Mouse (Mus musculus) CH12.LX (cell line): Measurements from ENCODE around the gene Cenpn. TPM values are rescaled to one million over a fixed set of nuclear protein-coding genes. Genes with fewer than 3 reads are reported as not detected.

ENCODE experiments used
- DNase-seq: peaks from one replicate; pipeline ENCODE4 v3.0.0-alpha.2; 2013; ENCODE audit errors: extremely low read depth
- H3K27ac ChIP-seq: 2 replicates; pipeline ENCODE4 v1.5.1; 2012; ENCODE audit warnings: low read depth, mild to moderate bottlenecking, control low read depth, moderate library complexity; ENCODE audit not compliant: insufficient read depth
- H3K27me3 ChIP-seq: replicated peaks from 2 replicates; pipeline ENCODE3; 2012; ENCODE audit warnings: inconsistent platforms
- H3K36me3 ChIP-seq, 2 experiments: replicated peaks in 1 of 2; 2 replicates each; pipeline versions ENCODE3 to v1.6.1; 2012; ENCODE audit warnings: inconsistent platforms in 1 of 2, low read length in 1 of 2, mild to moderate bottlenecking in 1 of 2, mixed read lengths in 1 of 2, moderate library complexity in 1 of 2; ENCODE audit not compliant: control insufficient read depth in 1 of 2, insufficient read depth in 1 of 2
- H3K4me1 ChIP-seq, 2 experiments: 2 replicates each; pipeline ENCODE4 v1.6.1; 2012; ENCODE audit warnings: inconsistent platforms in 1 of 2, moderate library complexity in 1 of 2; ENCODE audit not compliant: insufficient read depth in 2 of 2, control insufficient read depth in 1 of 2
- H3K4me2 ChIP-seq: 2 replicates; pipeline ENCODE4 v1.6.1; 2012; ENCODE audit warnings: low read depth, mild to moderate bottlenecking, control low read depth; ENCODE audit not compliant: poor library complexity, insufficient read depth, severe bottlenecking
- H3K4me3 ChIP-seq, 3 experiments: fragments of 150-350 bp in 1 of 3; sonication (generic) in 1 of 3; replicated peaks in 1 of 3; 2 replicates each; pipeline versions ENCODE3 to v1.5.1; 2011 to 2012; ENCODE audit warnings: low read depth in 2 of 3, low read length in 2 of 3, mild to moderate bottlenecking in 2 of 3, moderate library complexity in 2 of 3, control low read depth in 1 of 3, improper control_type of control experiment in 1 of 3, inconsistent platforms in 1 of 3, mixed read lengths in 1 of 3; ENCODE audit not compliant: poor library complexity in 1 of 3
- H3K79me2 ChIP-seq: replicated peaks from 2 replicates; pipeline ENCODE4 v1.6.1; 2012; ENCODE audit warnings: mild to moderate bottlenecking, moderate library complexity; ENCODE audit not compliant: control insufficient read depth, poor library complexity, insufficient read depth, severe bottlenecking; ENCODE audit errors: extremely low read depth
- H3K9ac ChIP-seq: 2 replicates; pipeline ENCODE4 v1.6.1; 2012; ENCODE audit warnings: low read depth, mild to moderate bottlenecking, control low read depth, moderate library complexity; ENCODE audit not compliant: insufficient read depth
- H3K9me3 ChIP-seq: replicated peaks from 2 replicates; pipeline ENCODE3; 2012; ENCODE audit warnings: low read length, inconsistent platforms, mixed read lengths
- CTCF ChIP-seq, 2 experiments: IDR thresholded peaks in 1 of 2; conservative IDR thresholded peaks in 1 of 2; 2 replicates each; pipeline ENCODE4 v1.5.1; 2011 to 2012; ENCODE audit warnings: low read depth in 2 of 2, low read length in 2 of 2, improper control_type of control experiment in 1 of 2, inconsistent platforms in 1 of 2, mild to moderate bottlenecking in 1 of 2, moderate library complexity in 1 of 2
- ELF1 ChIP-seq: IDR thresholded peaks from 2 replicates; pipeline ENCODE4 v1.6.1; 2014; ENCODE audit warnings: low read depth, mild to moderate bottlenecking, inconsistent platforms, low read length, improper control_type of control experiment
- EP300 ChIP-seq: IDR thresholded peaks from 2 replicates; pipeline ENCODE4 v1.6.1; 2011; ENCODE audit warnings: low read length, improper control_type of control experiment
- GABPA ChIP-seq: IDR thresholded peaks from 2 replicates; pipeline ENCODE4 v1.6.1; 2012; ENCODE audit warnings: low read depth, low read length, improper control_type of control experiment, inconsistent platforms; ENCODE audit not compliant: insufficient replicate concordance
- HCFC1 ChIP-seq: IDR thresholded peaks from 2 replicates; pipeline ENCODE4 v1.6.1; 2012; ENCODE audit warnings: low read depth, mild to moderate bottlenecking, inconsistent platforms, low read length, improper control_type of control experiment
- JUN ChIP-seq: IDR thresholded peaks from 2 replicates; pipeline ENCODE4 v1.6.1; 2011; ENCODE audit warnings: low read depth, mild to moderate bottlenecking, low read length, improper control_type of control experiment, moderate library complexity; ENCODE audit not compliant: insufficient read depth
- MAX ChIP-seq: IDR thresholded peaks from 2 replicates; pipeline ENCODE4 v1.6.1; 2011; ENCODE audit warnings: low read length, improper control_type of control experiment
- MAZ ChIP-seq: IDR thresholded peaks from 2 replicates; pipeline ENCODE4 v1.6.1; 2012; ENCODE audit warnings: low read depth, mild to moderate bottlenecking, inconsistent platforms, low read length, improper control_type of control experiment, moderate library complexity
- NRF1 ChIP-seq: IDR thresholded peaks from 2 replicates; pipeline ENCODE4 v1.6.1; 2014; ENCODE audit warnings: low read depth, mild to moderate bottlenecking, inconsistent platforms, low read length, improper control_type of control experiment, moderate library complexity
- PAX5 ChIP-seq: IDR thresholded peaks from 2 replicates; pipeline ENCODE4 v1.6.1; 2012; ENCODE audit warnings: low read length, inconsistent platforms, mixed read lengths
- POLR2A ChIP-seq: IDR thresholded peaks from 2 replicates; pipeline ENCODE4 v1.6.1; 2011; ENCODE audit warnings: low read depth, mild to moderate bottlenecking, improper control_type of control experiment, low read length
- POLR2AphosphoS2 ChIP-seq: IDR thresholded peaks from 2 replicates; pipeline ENCODE4 v1.6.1; 2011; ENCODE audit warnings: low read depth, low read length, improper control_type of control experiment
- RAD21 ChIP-seq: IDR thresholded peaks from 2 replicates; pipeline ENCODE4 v1.6.1; 2011; ENCODE audit warnings: low read depth, mild to moderate bottlenecking, low read length, improper control_type of control experiment, moderate library complexity
- SIN3A ChIP-seq: IDR thresholded peaks from 2 replicates; pipeline ENCODE4 v1.6.1; 2012; ENCODE audit warnings: low read length, improper control_type of control experiment, inconsistent platforms
- TCF12 ChIP-seq: IDR thresholded peaks from 2 replicates; pipeline ENCODE4 v1.6.1; 2014; ENCODE audit warnings: low read depth, mild to moderate bottlenecking, inconsistent platforms, low read length, improper control_type of control experiment
- USF1 ChIP-seq: IDR thresholded peaks from 2 replicates; pipeline ENCODE4 v1.6.1; 2014; ENCODE audit warnings: low read depth, mild to moderate bottlenecking, inconsistent platforms, low read length, improper control_type of control experiment
- ZMIZ1 ChIP-seq: IDR thresholded peaks from 2 replicates; pipeline ENCODE4 v1.6.1; 2012; ENCODE audit warnings: low read depth, mild to moderate bottlenecking, inconsistent platforms, low read length, improper control_type of control experiment
- dilution Hi-C: fragments of 300-500 bp; cut with MboI; formaldehyde crosslinking; loops from 2 replicates; pipeline ENCODE4 v1.14.3; 2020; ENCODE audit warnings: low sequenced_read_pairs; ENCODE audit not compliant: extremely low pct_unique_long_range_greater_than_20kb, extremely low pct_ligation_motif_present
- in situ Hi-C: fragments of 300-500 bp; cut with MboI; formaldehyde crosslinking; loops from 3 replicates; pipeline ENCODE4 v1.14.3; 2019; ENCODE audit warnings: low sequenced_read_pairs, low pct_ligation_motif_present, low pct_unique_long_range_greater_than_20kb, mixed read lengths
- polyA plus RNA-seq: library from polyadenylated mRNA; unstranded; fragments of >175 nt; gene quantifications from 2 replicates; pipeline ENCODE4 v1.2.1, GENCODE M21; 2012; ENCODE audit warnings: low read depth; ENCODE audit not compliant: insufficient read length
- total RNA-seq, 2 experiments: library from RNA; depleted of rRNA; stranded (reverse); fragments of 300-350 nt in 1 of 2; fragments of >200 nt in 1 of 2; gene quantifications; 2 replicates each; pipeline ENCODE4 v1.2.3; 2012 to 2014

The Cenpn gene
- total and polyA plus RNA-seq, 3 experiments, result 26.3 to 52.0 (median 45.6) TPM

DNA sequence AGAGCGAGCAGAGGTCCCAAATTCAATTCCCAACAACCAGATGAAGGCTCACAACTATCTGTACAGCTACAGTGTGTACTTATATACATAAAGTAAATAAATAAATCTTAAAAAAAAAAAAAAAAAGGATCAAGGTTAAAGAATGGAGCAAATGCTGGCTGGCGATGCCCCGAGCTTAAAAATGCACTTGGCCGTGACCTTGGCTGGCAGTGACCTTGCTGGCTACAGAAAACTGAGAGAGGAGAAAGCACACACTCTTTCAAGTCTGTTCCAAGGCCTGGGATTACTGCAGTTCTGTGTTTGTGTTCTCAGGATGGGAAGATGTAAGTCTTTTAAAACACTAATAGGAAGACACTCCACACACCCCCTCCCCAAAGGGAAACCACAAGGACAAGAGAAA lies 16.8 kb upstream of the Cenpn start:
- no peak for TF ChIP-seq JUN
- no peak for TF ChIP-seq POLR2AphosphoS2
- TF ChIP-seq HCFC1, result no peak
- no peak for TF ChIP-seq MAZ
- TF ChIP-seq ELF1, result no peak
- no peak for TF ChIP-seq TCF12
- no peak for TF ChIP-seq RAD21
- no peak for TF ChIP-seq POLR2A
- no peak for TF ChIP-seq NRF1
- TF ChIP-seq USF1, result no peak
- no peak for TF ChIP-seq MAX
- no peak for TF ChIP-seq CTCF (conservative IDR thresholded peaks at IDR 0.05 in 1 of 2, IDR thresholded peaks at IDR 0.05 in 1 of 2; ENCODE audit: low read depth in 2 of 2, low read length in 2 of 2)
- H3K36me3 ChIP-seq, result peaks cover 9 to 31% of the 10 kb centered on the region in 2 experiments
- H3K9ac ChIP-seq, result no peak overlapping the region
- in situ Hi-C loops, result no loop called here
- H3K27me3 ChIP-seq, result no peaks in the 10 kb centered on the region
- H3K4me1 ChIP-seq, result peaks cover 0 to 12% of the 10 kb centered on the region in 2 experiments; a peak in 1 of 4 replicates
- no peaks in the 10 kb centered on the region for H3K9me3 ChIP-seq
- no peaks in the 10 kb centered on the region for H3K79me2 ChIP-seq
- H3K27ac ChIP-seq, result no peak overlapping the region
- no peak overlapping the region for H3K4me3 ChIP-seq
- DNase-seq, result no peak
- dilution Hi-C loops, result no loop called here
- no peak overlapping the region for H3K4me2 ChIP-seq

DNA sequence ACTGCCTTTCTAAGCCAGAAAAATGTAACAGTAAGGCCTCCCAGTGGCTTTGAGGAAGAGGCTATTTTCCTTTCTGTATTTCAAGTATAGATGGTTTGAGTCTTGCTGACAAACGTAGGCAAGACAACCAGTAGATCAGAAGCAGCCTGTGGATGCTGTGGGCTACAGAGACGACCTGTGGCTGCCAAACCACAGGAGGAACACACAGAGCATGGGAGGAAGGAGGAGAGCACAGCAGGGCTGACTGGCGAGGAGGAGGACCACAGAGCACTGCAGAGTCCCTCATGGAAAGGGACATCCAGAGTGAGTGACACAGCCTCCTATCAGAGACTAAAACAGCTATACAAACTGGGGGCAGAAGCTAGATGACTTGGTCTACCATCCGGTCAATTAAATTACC lies 16.3 kb upstream of the Cenpn start:
- in situ Hi-C loops (no loop called here), dilution Hi-C loops (no loop called here)
- H3K4me3 ChIP-seq, result no peak overlapping the region

DNA sequence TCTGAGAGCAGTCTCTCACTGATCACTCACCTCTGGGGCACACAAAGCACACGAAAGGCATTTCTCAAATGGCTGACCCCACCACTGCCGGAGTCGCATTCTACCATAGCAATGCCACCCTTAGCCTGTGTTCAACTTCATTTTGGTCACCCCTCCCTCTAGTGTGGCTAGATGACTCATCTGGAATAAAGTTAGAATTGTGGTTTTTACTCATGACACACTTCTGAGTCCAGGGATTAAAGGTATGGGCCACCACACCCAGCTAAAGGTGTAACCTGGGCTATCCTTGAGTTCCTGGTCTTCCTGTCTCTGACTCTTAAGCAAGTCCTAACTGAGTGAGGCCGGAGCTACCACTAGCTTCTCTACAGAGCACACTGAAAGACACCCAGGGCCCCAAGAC lies 15.7 kb upstream of the Cenpn start:
- no peak overlapping the region for H3K27ac ChIP-seq
- no peak for TF ChIP-seq SIN3A
- no peak for TF ChIP-seq CTCF (conservative IDR thresholded peaks at IDR 0.05 in 1 of 2, IDR thresholded peaks at IDR 0.05 in 1 of 2; ENCODE audit: low read depth in 2 of 2, low read length in 2 of 2)
- no peak for TF ChIP-seq ZMIZ1
- no peak for TF ChIP-seq PAX5
- no peak for TF ChIP-seq POLR2AphosphoS2
- H3K4me2 ChIP-seq, result no peak overlapping the region
- H3K27me3 ChIP-seq, result no peaks in the 10 kb centered on the region
- no peaks in the 10 kb centered on the region for H3K79me2 ChIP-seq
- in situ Hi-C loops (no loop called here), dilution Hi-C loops (no loop called here)
- peaks cover 11 to 42% of the 10 kb centered on the region in 2 experiments for H3K36me3 ChIP-seq
- H3K9me3 ChIP-seq, result no peaks in the 10 kb centered on the region
- H3K4me3 ChIP-seq, result no peak overlapping the region
- no peak overlapping the region for H3K9ac ChIP-seq
- DNase-seq, result no peak
- H3K4me1 ChIP-seq, result peaks cover 0 to 12% of the 10 kb centered on the region in 2 experiments; a peak in 1 of 4 replicates

More for the DNA sequence above, 16.3 kb upstream of the Cenpn start:
- Histone ChIP-seq H3K36me3 (peaks cover 9 to 36% of the 10 kb centered on the region in 2 experiments), H3K27me3 (no peaks in the 10 kb centered on the region), H3K4me1 (peaks cover 0 to 12% of the 10 kb centered on the region in 2 experiments; a peak in 1 of 4 replicates), H3K9me3 (no peaks in the 10 kb centered on the region), H3K79me2 (no peaks in the 10 kb centered on the region), H3K27ac (no peak overlapping the region), H3K4me2 (no peak overlapping the region), H3K9ac (no peak overlapping the region)
- DNase-seq, result no peak
- TF ChIP-seq PAX5, result no peak
- no peak for TF ChIP-seq EP300
- TF ChIP-seq CTCF (conservative IDR thresholded peaks at IDR 0.05 in 1 of 2, IDR thresholded peaks at IDR 0.05 in 1 of 2; ENCODE audit: low read depth in 2 of 2, low read length in 2 of 2), result no peak
- no peak for TF ChIP-seq GABPA
